Comparison of ENCODE assay signal across 8 mouse cellular contexts in genomic region chr19:56547456-56548229, GRCm38 (mm10). TPM values are rescaled to one million over a fixed set of nuclear protein-coding genes. Genes with fewer than 3 reads are reported as not detected.
DNase-seq lines count a peak whose midpoint lies in the region; ATAC-seq and TF ChIP-seq lines count a peak whose summit lies in the region.

TSS of gene Dclre1a (minus strand) at chr19:56548222.

- H3K4me3 ChIP-seq in hindbrain, embryonic 15.5 days: peak within 1 kb of the TSS; percentile 95
- H3K4me3 ChIP-seq in left cerebral cortex, adult 2 months: peak within 1 kb of the TSS; percentile 96

- 9% methylated on average over 20 of the region's 20 CpGs for WGBS in hindbrain, embryonic 15.5 days

- H3K27ac ChIP-seq in hindbrain, embryonic 15.5 days (replicated peaks): peak within 1 kb of the TSS; percentile 95
- H3K27ac ChIP-seq in left cerebral cortex, adult 2 months: peak within 1 kb of the TSS; percentile 96

- TF ChIP-seq CTCF in left cerebral cortex, adult 2 months (IDR thresholded peaks at IDR 0.05): no peak; the same call in none of the 2 replicates

- no peaks in the 10 kb centered on the region for H3K27me3 ChIP-seq in hindbrain, embryonic 15.5 days

- peak within 1 kb of the TSS; percentile 92 for H3K9ac ChIP-seq in hindbrain, embryonic 15.5 days

- intact Hi-C loops in left cerebral cortex, adult 2 months (cut with DNase I): no loop called here

- DNase-seq in NIH3T3 (ENCODE audit: low read depth): peak; percentile 84
- DNase-seq in cerebellum, postnatal 10 days: peak; percentile 80
- DNase-seq in frontal cortex, postnatal 14 days (ENCODE audit: low spot score in 2 of 2): peak; percentile 47 to 48
- DNase-seq in left cerebral cortex, adult 2 months (ENCODE audit: extremely low spot score in 1 of 2, low spot score in 2 of 2): peak; percentile 62 to 65
- peak; percentile 81 to 83 for DNase-seq in lung, postnatal 4 days
- peak; percentile 54 for DNase-seq in right cerebral cortex, postnatal 14 days
- DNase-seq in urinary bladder, postnatal 25 days (ENCODE audit: low spot score): peak; percentile 64

- H3K36me3 ChIP-seq in hindbrain, embryonic 15.5 days: peaks cover 18% of the 10 kb centered on the region

- H3K4me1 ChIP-seq in hindbrain, embryonic 15.5 days (replicated peaks): peaks cover 28% of the 10 kb centered on the region

- H3K9me3 ChIP-seq in hindbrain, embryonic 15.5 days: no peaks in the 10 kb centered on the region

- peak within 1 kb of the TSS; percentile 73 for H3K4me2 ChIP-seq in hindbrain, embryonic 15.5 days

- peak; percentile 79 for ATAC-seq in hindbrain, embryonic 15.5 days (ENCODE audit: low FRiP score, low read depth)

RNA-seq across cellular contexts. Expression of gene Dclre1a, which starts in this region (rescaled TPM):
- 9.6 and 11.2 TPM in 2 replicates for polyA plus RNA-seq in hindbrain, embryonic 15.5 days (2015; fragmentation: Nextera tagmentation; extraction: Ambion mirVana)
- total RNA-seq in left cerebral cortex, adult 2 months (2021): 10 to 100 TPM in 1 of 2 experiments, 1 to 10 TPM in 1; 8.9 to 14.3 TPM

Comparison
In these comparisons a context has a peak if more than half of its experiments do, and no peak if none do; other contexts are left out.
1. Peak in every context shown above with its lines: DNase-seq, ATAC-seq, H3K4me3 ChIP-seq and H3K27ac ChIP-seq.